Mouse (Mus musculus) adrenal gland, adult 18-20 months (tissue): ENCODE measurements around the gene Pp2d1. TPM values are rescaled to one million over a fixed set of nuclear protein-coding genes. Genes with fewer than 3 reads are reported as not detected.
A peak's percentile ranks its signal among the peaks of the same experiment; 100 is the strongest.

Experiments
- DNase-seq, 2 experiments: peaks; one replicate each; pipeline ENCODE4 v3.0.0; 2021 to 2022; ENCODE audit warnings: low spot score in 2 of 2
- total RNA-seq, 2 experiments: library from RNA; stranded (reverse); gene quantifications; 1 replicate in 1 of 2; 2 replicates in 1 of 2; pipeline ENCODE4 v1.2.3; 2021

Pp2d1 gene
- total RNA-seq, 2 experiments from 2014 or later: not detected

GRCm38 (mm10) chr17:53566919-53567345, 27.7 kb upstream of the Pp2d1 start:
- peak; percentile 67 to 78 for DNase-seq

GRCm38 (mm10) chr17:53566161-53566918, 27.1 kb upstream of the Pp2d1 start, which contains the start of gene Kat2b:
Gene Kat2b (plus strand): TSS chr17:53566861.
- peak; percentile 38 to 60 for DNase-seq

- DNase-seq: no peak
These were observed 25.6 kb upstream of the Pp2d1 start for GRCm38 (mm10) chr17:53564837-53565236.

- DNase-seq: no peak
These were observed 22.3 kb upstream of the Pp2d1 start for GRCm38 (mm10) chr17:53561458-53562029.

- DNase-seq: no peak
These were observed 20.4 kb upstream of the Pp2d1 start for GRCm38 (mm10) chr17:53559646-53560045.

- DNase-seq: no peak
These were observed 18.2 kb upstream of the Pp2d1 start for GRCm38 (mm10) chr17:53557443-53557842.

GRCm38 (mm10) chr17:53554813-53555212, 15.6 kb upstream of the Pp2d1 start:
- no peak for DNase-seq

GRCm38 (mm10) chr17:53554088-53554487, 14.8 kb upstream of the Pp2d1 start:
- no peak for DNase-seq

- no peak for DNase-seq
These were observed 12.4 kb upstream of the Pp2d1 start for GRCm38 (mm10) chr17:53551306-53552299.

- peak in 1 of 2 experiments; percentile 30 for DNase-seq
These were observed 4.5 kb upstream of the Pp2d1 start for GRCm38 (mm10) chr17:53543591-53544324.

- DNase-seq: no peak
These were observed 3.3 kb upstream of the Pp2d1 start for GRCm38 (mm10) chr17:53542536-53542935.

GRCm38 (mm10) chr17:53532425-53532824, 6.8 kb downstream of the Pp2d1 start:
- peak; percentile 26 to 31 for DNase-seq

GRCm38 (mm10) chr17:53531160-53531559, 8.1 kb downstream of the Pp2d1 start:
- DNase-seq: peak in 1 of 2 experiments; percentile 24

- no peak for DNase-seq
These were observed 11.2 kb downstream of the Pp2d1 start for GRCm38 (mm10) chr17:53528034-53528433.

- no peak for DNase-seq
These were observed 18.7 kb downstream of the Pp2d1 start for GRCm38 (mm10) chr17:53520509-53520908.

- DNase-seq: no peak
These were observed 19.9 kb downstream of the Pp2d1 start for GRCm38 (mm10) chr17:53519364-53519763.

- no peak for DNase-seq
These were observed 26.8 kb downstream of the Pp2d1 start for GRCm38 (mm10) chr17:53512311-53512951.

- no peak for DNase-seq
These were observed 36.3 kb downstream of the Pp2d1 start for GRCm38 (mm10) chr17:53502966-53503365.

GRCm38 (mm10) chr17:53489007-53489378, 50.3 kb downstream of the Pp2d1 start:
- DNase-seq: no peak
